Mouse (Mus musculus) c-Kit-positive CD71-negative TER-119-negative erythroid progenitor cells, embryonic 14.5 days (primary cell): Measurements from ENCODE around the gene Slc4a1.

ENCODE experiments used
- DNase-seq: peaks from one replicate; pipeline ENCODE4 v3.0.0-alpha.2; 2013; ENCODE audit warnings: low read depth

Slc4a1 gene

DNA sequence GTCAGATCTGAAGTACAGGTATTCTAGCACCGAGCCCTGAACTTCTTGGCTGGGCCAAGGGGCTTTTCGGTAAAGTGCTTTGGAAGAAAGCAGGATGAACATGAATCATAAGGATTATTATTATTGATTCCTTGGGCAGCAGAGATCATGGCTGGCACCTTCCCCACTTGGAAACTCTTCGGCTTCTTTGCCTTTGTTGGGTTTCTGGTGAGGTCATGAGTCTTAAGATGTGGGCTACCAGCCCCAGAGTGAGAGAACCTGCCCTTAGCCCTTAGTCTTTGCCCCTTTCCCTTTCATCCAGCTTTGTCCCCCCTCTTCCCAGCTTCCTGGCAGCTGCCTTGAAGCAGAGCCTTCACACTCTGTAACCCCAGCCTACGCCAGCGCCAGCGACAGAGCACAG, 44.1 kb downstream of the Slc4a1 start:
- no peak for DNase-seq

DNA sequence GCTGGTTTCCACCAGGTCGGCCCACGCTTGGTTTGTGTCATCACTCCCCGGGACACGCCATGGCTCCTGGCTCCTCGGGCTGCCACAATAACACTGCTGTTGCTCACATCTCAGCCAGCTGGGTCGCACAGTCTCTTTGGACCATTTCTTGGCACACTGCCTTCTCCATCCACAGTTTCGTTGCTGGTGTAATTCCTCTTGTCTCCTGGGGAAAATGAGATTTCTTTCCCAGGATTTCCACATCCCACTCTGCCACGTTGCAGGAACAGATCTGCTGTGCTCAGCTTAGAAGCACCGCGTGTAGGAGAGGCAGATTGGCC, 45.4 kb downstream of the Slc4a1 start:
- no peak for DNase-seq

DNA sequence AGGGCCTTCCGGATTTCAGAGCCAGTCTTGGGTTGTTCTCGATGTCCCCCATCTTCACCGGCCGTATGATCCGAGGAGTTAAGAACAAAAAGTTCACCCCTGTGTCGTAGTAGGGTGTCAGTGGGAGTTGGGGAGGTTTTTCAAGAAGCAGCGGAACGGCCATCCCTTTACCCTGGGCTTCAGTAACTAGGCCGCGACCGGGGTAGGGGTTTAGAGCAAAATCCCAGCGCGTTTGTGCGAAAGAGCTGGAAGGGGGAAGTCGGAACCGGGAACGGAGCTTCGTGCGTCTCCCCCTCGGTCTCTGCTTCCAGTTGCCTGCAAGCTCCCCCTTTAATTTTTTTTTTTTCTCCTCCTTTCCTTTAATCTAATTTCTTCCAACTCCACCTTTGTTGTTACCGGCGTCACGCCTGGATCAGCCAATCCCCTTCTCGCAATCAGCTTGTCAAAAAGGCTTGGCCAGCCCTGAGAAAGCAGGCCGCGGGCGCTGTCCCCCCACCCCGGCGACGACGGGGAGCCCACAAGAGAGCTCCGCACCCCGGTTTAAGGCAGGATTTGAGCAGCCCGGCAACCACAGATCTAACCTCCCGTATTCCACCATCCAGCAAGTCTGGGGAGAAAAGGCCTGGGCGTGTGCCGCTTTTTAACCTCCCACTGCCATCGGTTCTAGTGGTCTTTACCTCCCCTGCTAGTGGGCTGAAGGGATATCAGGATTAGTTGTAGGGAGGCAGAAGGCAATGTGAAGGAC, 45.9 kb downstream of the Slc4a1 start:
- no peak for DNase-seq

DNA sequence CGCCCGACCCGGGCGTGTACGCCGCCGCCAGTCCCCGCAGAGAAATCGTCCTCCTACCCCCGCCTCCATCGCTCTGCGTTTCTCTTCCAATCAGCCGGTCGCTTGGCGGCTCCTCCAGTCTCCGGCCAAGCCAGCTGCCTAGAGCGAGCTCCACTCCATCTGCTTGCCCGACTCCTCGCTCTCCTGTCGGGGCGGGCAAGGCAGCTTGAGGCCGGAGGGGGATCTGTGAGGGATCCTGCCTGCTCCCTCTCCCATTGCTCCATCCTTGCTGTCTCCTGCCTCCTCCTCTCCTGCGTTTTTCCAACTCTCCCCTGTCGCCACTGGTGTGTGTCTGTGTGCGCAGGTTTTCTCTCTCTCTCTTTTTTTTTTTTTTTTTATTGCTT, 46.6 kb downstream of the Slc4a1 start, which contains the start of gene Ubtf:
Ubtf (minus strand) TSS at position 333 of the 383 bp plus-strand sequence.
- DNase-seq: no peak

DNA sequence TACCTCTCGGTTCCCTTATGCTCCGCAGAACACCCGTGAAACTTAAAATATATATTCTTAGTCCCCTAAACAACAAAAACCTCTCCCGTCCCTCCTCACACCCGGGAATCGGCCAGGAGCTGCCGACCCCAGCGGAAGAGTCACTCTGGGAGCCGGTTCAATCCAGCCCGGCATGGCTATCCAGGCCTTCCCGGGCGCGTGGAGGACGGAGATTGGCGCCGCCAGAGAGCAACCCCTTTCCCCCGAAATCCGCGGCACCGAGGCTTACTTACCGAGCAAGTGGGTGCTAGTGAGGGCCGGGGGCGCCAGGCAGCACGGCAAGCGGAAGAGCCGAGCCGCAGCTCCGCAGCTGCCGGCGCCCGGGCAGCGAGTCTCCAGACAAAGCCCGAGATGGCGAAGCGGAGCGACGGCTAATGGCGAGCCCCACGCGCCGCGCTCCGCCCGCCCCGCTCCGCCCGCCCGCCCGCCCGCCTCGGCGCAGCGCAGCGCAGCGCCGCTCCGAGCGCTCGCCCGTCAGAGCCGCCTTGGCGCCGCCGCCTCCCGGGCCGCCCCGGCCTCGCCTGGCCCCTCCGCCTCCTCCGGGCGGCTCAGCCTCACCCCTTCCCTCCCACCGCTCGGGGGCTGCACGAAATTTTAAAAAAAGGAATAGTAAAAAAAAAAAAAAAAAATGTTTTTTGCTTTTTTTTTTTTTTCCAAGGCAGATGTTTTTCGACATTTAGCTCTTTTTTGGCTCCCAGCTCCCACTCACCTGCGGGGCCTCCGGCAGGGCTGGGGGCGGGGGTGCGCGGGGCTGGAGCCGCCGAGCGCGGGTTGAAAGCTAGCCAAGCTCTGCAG, 47.2 kb downstream of the Slc4a1 start:
- no peak for DNase-seq

DNA sequence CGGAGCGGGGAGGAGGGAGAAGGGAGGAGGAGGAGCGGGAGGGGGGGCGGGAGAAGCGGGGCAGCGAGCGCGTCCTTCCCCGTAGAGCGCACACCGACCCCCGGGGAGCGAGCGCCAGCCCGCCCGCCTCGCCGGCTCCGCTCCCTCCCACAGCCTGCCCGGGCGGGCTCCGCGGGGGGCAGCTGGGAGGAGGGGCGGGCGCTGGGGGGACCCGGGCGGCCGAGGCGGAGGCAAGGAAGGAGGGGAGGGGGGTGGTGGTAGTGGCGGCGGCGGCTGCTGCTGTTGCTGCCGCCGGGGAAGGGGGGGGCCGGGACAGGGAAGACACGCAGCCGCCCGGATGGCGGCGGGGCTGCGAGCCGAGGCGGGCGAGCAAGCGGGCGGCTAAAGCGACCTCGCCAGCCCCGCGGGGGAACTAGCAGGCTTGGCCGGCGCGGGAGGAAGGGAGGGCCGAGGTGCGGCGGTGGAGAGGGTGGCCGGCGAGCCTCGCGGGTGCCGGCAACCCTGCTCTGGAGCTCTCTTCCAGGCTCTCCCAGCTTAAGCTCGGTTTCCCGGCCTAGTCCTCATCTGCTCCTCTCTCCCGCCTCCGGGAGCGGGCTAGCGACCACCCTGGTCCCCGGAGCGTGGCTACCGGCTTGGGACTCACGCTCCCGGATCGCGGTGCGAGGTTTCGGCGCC, 48.0 kb downstream of the Slc4a1 start:
- no peak for DNase-seq

DNA sequence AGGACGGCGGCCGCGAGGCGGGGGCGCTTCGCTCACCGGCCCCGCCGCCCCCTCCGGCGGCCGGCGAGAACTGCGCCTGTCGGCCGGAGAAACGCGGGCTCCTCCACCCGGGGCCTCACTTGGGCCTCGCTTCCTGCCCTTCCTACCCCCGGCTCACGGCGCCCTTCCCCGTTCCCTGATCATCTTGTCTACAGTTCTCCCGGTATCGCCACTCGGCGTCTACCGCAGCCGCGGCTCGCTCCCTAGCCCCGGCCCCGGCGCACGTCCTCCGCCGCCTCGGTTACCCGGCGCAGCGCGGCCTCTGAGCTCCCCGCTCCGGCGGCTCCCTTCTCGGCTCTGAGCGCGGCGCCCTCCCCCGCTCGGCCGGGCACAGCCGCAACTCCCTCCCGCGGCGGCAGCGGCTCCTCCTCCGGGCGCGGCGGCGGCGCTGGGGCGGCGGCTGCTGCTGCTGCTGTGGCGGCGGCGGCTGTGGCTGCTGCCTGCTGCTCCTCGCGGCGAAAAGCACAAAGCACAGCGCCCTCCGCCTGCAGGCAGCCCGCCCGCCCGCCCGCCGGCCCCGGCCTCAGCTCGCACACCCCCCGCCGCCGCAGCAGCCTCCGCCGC, 48.6 kb downstream of the Slc4a1 start:
- no peak for DNase-seq

DNA sequence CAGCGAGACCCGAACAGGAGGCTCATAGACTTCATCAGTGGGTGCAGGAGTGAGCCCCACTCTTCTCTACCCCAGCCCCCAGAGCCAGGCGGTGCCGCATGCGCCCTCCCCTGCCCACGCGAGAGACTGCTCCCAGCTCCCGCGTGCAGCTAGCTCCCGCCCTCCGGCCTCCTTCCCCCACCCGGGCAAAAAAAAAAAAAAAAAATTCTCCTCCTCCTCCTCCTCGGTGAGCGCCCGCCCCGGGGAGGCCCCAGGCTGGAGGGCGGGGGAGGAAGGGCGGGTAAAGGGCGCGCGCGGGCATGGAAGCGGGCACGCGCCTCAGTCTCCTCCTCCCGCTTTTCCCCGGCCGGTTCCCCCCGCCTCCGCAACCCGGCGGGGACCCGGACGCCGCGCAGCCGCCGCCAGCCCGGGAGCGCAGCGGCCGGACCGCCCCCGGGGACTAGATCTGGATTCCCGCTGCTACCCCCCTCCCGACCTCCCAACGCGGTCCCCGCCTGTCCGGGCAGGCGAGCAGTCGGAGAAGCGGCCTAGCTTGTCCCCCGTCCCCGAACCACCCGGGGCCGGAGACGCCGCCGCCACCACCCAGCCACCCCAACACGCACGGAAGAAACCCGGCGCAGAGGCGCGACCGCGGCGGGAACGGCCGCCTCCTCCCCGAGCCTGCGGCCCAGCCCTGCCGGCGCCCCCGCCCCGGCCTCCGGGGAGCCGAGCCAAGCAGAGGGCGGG, 49.3 kb downstream of the Slc4a1 start:
- DNase-seq: no peak

DNA sequence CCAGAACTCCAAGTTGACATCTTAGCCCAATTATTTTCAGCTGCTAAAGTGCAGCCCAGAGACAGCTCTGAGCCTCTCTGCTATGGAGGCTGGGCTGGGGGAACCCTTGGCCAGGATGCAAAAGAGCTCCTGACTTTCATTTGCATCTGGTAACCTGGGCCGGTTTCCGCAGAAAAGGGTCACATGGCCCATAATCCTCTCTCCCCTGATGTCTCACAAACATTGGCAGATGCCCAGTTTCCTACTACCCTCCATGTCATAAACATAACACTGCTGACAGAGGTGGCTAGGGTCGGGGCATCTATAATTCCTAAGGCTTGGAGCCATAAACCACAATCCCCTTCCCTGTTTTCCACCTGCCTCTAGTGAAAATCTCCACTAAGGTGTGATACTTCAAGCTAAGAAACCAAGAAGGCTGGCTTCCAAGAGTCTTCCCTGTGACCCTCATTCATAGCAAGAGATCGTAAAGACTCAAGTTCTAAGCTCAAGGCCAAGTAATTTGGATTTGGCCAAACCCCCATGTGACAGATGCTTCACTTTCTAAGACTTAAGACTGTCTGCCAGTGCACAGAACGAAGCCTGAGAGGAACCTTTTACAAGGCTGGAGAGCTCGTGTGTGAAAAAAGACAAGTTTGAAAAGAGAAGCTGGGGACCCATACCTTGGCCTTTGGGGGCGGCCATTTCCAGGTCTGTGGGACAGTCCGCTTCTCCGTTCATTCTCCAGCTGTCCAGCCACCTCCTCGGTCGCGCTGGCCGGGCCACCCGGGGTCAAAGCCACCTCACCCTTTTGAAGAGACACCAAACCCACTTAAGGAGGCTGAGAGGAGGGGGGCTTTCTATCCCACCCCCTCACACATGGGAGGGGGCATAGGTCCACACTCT, 50.1 kb downstream of the Slc4a1 start:
- DNase-seq: no peak

DNA sequence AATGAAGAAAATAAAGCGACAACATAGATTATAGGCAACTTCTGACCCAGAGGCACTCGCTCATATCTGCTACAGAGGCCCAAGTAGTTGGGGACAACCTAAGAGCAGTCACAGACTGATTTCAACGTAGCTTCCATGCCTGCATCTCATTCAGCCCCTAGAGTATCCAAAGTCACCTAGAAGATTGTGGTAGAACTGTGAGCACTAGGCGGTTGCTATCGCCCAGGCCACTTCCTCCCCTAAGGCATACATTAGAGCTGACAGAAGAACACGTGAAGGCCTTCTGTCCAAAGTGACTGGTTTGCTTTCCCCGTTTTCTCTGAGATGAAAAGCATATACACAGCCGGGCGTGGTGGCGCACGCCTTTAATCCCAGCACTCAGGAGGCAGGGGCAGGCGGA, 51.7 kb downstream of the Slc4a1 start:
- no peak for DNase-seq

DNA sequence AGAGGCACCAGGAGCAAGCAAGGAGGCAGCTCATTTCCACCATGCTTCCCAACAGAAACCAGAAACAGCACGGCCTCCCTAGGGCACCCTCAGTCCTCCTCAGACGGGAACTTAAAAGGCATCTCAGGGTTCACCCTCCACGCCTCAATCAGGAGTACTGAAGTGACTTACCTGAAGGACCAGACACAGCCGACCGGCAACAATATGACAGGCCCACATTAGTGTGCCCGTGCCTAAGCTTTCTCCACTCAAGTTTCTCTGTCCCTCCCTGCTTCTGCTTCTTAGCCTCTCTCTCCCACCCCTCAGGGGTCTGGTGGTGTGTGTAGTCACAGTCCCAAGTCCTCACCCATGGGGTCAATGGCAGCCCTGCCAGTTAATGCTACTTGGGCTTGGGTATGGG, 53.4 kb downstream of the Slc4a1 start:
- no peak for DNase-seq

DNA sequence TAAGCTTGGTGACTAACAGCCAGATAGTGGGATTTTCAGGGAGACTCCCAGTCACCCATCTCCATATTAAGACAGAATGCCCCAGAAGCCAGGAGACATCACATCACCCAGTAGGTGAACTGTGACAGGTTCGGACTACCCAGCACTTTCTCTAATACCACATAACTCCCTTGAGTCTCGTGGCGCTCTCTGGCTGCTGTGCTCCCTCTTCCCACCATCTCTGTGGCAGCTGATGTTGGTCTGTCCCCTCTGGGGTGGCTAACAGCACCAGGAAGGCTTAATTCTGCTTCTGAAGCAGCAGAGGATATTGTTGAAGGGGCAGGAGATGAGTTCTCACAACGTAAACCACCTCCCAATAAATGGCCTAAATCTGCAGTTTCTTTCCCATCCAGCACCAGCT, 54.0 kb downstream of the Slc4a1 start:
- DNase-seq: no peak

DNA sequence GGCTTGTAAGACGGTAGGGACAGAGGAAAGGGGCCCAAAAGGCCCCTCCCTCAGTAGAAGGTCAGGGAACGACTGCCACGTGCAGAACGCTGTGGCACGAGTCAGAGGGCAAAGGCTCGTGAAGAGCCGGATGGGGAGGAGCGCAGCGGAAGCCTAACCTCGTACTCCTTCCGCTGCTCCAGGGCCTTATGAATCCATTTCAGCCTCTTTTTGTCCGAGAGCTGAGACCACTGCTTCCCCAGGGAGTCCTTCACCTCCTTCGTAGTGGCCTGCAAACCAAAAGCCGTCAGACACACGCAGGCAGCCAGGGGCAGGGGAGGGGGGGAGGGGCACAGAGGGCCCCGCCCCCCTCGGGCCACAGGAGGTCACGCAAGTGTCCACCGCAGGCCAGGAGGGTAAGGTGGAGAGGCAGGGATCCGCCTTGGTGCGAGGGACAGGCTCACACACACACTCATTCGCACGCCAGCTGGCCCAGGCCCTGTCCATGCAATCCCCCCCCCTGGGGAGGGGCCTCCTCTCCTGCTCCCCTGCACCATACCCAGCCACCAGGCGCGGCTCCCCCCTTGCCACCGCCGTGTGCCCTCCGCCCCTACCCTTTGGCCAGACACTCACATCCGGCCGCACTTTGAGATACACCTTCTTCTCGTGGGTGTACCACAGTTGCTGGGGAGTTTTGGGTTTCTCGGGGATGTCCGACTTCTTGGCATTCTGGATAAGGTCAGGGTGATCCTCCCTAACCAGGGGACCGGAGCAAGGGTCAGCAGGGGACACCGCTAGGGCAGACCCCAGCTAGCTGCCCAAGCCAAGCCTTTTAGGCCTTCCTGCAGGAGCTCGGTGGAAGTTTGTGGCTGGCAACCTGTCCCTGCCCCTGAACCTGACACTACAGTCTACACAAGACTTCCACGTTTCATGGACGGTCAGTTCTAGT, 55.0 kb downstream of the Slc4a1 start:
- DNase-seq: no peak

DNA sequence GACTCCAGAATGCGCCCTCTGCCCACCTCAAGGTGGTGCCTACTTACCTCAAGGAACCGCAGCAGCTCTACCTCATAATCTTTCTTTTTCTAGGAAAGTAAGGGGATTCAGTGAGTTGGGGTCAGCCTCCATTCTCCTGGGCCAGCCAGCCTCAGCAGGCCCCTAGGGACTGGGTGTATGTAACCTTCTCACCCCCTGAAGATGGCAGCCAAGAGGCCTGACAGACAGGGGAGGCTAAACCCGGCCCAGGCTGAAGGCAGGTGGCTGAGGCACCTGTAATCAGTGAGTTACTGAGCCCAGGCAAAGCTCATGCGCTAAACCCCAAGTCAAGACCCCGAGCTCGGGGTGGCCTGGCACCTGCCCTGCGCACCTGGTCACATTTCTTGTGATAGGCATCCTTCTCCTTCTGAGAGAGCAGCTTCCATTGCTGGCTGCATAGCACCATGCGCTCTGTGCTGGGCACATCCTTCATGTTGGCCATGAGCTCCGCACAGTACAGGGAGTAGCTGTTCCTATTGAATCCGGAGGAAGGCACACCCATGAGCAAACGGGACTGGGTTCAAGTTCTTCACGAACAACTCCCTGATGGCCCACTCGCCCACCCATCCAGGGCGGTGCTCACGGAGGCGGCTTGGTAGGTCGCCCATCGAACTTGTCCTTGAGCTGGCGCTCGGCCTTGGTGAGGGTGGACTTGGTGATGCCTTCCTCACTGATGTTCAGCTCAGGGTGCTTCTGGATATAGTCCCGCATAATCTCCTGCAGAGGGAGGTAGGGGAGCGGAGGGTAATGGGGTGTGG, 56.0 kb downstream of the Slc4a1 start:
- no peak for DNase-seq

DNA sequence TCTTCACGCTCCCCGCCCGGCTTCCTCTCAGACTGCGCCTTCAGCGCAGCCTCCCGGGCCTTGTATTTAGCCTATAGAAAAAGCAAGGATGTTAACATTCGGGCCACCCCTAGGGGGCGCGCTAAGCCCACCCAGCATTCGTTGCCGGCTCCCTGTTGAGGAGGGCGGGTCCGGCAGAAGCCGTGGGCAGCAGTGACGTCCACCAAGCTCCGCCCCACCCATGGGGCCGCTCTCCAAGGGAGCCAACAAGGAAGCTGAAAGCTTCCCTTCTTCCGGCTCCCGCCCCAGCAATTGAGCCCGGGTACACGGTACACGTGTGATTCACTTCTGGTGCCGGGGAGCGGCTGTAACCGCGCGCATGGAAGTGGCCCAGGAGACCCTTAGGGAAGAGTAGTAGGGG, 57.0 kb downstream of the Slc4a1 start:
- peak; percentile 95 for DNase-seq

DNA sequence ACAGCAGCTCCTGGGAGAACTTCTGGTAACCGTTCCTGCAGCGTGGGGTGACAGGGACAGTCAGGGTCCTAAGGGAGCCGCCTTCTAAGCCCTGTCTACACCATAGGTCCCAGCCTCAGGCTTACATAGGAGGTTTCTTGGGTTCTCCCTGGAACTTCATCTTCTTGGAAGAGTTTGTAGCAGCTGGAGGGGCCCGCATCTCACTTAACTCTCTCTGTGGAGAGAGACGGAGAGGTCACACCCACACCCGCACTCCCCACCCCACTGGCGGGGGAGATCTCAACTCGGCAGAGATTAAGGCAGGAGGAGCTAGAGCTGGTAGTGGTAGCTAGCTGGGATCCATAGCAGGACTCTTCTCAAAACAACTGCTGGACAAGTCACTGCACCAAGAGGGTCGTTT, 57.9 kb downstream of the Slc4a1 start:
- no peak for DNase-seq

DNA sequence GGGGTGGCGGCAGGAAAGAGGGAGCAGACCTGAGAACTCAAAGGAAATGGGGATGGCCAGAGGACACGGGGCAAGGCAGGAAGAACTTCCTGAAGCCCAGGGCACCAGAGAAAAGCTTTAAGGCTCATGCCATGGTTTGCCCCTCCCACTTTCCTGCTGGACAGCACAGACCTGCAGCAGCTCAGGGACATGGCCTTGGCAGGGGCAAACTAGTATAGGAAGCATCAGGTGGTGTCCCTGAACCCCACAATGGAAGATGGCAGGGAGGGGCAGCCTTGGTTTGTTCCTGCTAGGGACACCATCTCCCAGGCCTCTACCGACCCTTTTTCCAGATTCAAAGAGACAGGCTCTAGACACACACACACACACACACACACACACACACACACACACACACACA, 60.6 kb downstream of the Slc4a1 start:
- DNase-seq: no peak

DNA sequence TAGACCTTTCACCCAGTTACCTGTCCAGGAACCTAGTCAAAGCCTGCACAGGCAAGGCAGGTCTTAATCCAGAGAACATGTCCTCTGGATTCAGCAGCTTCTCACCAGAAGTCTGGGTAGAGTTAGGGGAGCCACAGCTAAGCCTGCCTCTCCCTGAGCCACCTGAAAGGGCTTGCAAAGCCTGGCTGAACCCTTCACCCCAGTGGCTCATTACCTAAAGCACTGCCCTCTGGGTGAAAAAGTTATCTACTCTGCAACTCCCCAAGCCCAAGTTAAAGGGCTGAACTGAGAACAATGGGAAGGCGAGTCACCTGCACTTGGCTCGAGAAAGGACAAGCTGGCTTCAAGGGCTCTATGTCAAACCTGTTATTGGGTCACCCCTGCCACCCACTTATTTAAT, 61.9 kb downstream of the Slc4a1 start:
- DNase-seq: no peak

DNA sequence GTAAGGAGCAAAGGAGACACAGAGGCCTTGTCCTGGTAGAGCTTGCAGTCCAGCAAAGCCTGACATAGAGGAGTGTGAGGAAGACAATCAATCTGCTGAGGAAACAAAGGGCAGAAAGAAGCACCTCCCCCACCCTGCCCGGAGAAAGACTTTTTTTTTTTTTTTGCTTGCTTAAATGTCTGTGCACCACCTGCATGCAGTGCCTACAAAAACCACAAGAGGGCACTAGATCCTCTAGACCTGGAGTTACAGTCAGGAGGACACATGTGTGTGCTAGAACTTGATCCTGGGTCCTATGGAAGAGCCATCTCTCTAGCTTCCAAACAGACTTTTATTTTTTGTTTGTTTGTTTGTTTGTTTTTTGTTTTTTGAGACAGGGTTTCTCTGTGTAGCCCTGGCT, 66.2 kb downstream of the Slc4a1 start:
- DNase-seq: no peak
